ENCODE assay signal across 18 mouse cellular contexts in genomic region chr19:46601491-46601890, GRCm38 (mm10). TPM values are rescaled to one million over a fixed set of nuclear protein-coding genes. Genes with fewer than 3 reads are reported as not detected.
A peak's percentile ranks its signal among the peaks of the same experiment; 100 is the strongest.
DNase-seq lines count a peak whose midpoint lies in the region; ATAC-seq lines count a peak whose summit lies in the region.
"Had no signal": no experiment of that assay in that cellular context is flagged by ENCODE, and none has a peak within 500 bp of the region (broad histone marks: within the 10 kb centered on the region; RNA-seq: fewer than 3 reads in every experiment).

No protein-coding gene starts in this region.

- 68% methylated on average over 14 of the region's 14 CpGs for WGBS in heart, embryonic 13.5 days

- H3K27ac ChIP-seq in heart, embryonic 13.5 days (replicated peaks): no peak overlapping the region
- H3K27ac ChIP-seq: embryonic facial prominence, embryonic 12.5 days; hindbrain, embryonic 13.5 days; limb, embryonic 15.5 days; neural tube, embryonic 13.5 days had no signal

- 0 out of 2 replicates have a peak overlapping the region, but pooled peaks have one; percentile 11 for H3K4me3 ChIP-seq in heart, embryonic 13.5 days
- H3K4me3 ChIP-seq: embryonic facial prominence, embryonic 12.5 days; hindbrain, embryonic 13.5 days; limb, embryonic 15.5 days; neural tube, embryonic 13.5 days had no signal

- peak overlapping the region; percentile 29; the same call in 1 of the 2 replicates for H3K4me2 ChIP-seq in heart, embryonic 13.5 days
- H3K4me2 ChIP-seq: embryonic facial prominence, embryonic 12.5 days; hindbrain, embryonic 13.5 days; limb, embryonic 15.5 days; neural tube, embryonic 13.5 days had no signal

- peaks cover 38% of the 10 kb centered on the region for H3K4me1 ChIP-seq in heart, embryonic 13.5 days

- intact Hi-C loops in heart, postnatal 10 days (cut with DNase I): loop anchor here (2.0 kb wide), 1 partner anchor 43 kb away; no protein-coding TSS in a partner anchor

- no peak for ATAC-seq in heart, embryonic 13.5 days (ENCODE audit: extremely low read depth, insufficient number of reproducible peaks, low FRiP score, low TSS enrichment)
- peak; percentile 18; the same call in 1 of the 2 replicates for ATAC-seq in granulocyte monocyte progenitor cell, adult 5-6 weeks (replicated peaks; ENCODE audit: poor library complexity, severe bottlenecking)
- ATAC-seq in inflammation-experienced regulatory T-cells, adult 6 months: no peak
- ATAC-seq: activated CD4-positive, CD25-positive, alpha-beta regulatory T cell, adult 4 months had no signal

- H3K36me3 ChIP-seq in heart, embryonic 13.5 days: peaks cover 27% of the 10 kb centered on the region

- H3K9ac ChIP-seq in heart, embryonic 13.5 days: no peak overlapping the region
- H3K9ac ChIP-seq: embryonic facial prominence, embryonic 12.5 days; hindbrain, embryonic 13.5 days; limb, embryonic 15.5 days; neural tube, embryonic 13.5 days had no signal

- no peaks in the 10 kb centered on the region for H3K27me3 ChIP-seq in heart, embryonic 13.5 days (replicated peaks)
- H3K27me3 ChIP-seq: CH12.LX; embryonic facial prominence, embryonic 12.5 days; hindbrain, embryonic 13.5 days; limb, embryonic 15.5 days; neural tube, embryonic 13.5 days had no signal

- DNase-seq in heart, postnatal 10 days: no peak
- peak; percentile 71 for DNase-seq in kidney, adult 18-20 months
- peak; percentile 48 to 86 for DNase-seq in kidney, postnatal 25 days
- no peak for DNase-seq in left cerebral cortex, adult 11 months (ENCODE audit: low spot score)
- no peak for DNase-seq in cerebellum, adult 9-10 months
- DNase-seq: cerebellum, postnatal 36 days; lung, postnatal 4 days; right cerebral cortex, postnatal 4 days; thymus, postnatal 36 days had no signal

- no peaks in the 10 kb centered on the region for H3K9me3 ChIP-seq in heart, embryonic 13.5 days
- H3K9me3 ChIP-seq: embryonic facial prominence, embryonic 12.5 days; hindbrain, embryonic 13.5 days; limb, embryonic 15.5 days; neural tube, embryonic 13.5 days had no signal

RNA-seq across cellular contexts. Expression of gene Wbp1l, which starts 2.6 kb away (rescaled TPM):
- polyA plus RNA-seq in heart, embryonic 13.5 days (2015; fragmentation: Nextera tagmentation; extraction: Ambion mirVana): 41.6 and 42.0 TPM in 2 replicates
- 10 to 100 TPM; 65.0 to 75.0 TPM for total RNA-seq in heart, postnatal 10 days (2021)
- total RNA-seq in granulocyte monocyte progenitor cell, adult 5-6 weeks (2014; fragmentation: Nextera tagmentation): 19.7 and 25.6 TPM in 2 replicates
- total RNA-seq in granulocyte monocyte progenitor cell, adult 5-6 weeks (2017): 20.2 and 23.5 TPM in 2 replicates
- polyA plus RNA-seq in inflammation-experienced regulatory T-cells, adult 6 months (2017; shearing (Covaris generic)): 10 to 100 TPM; 16.4 to 19.4 (median 16.5) TPM

RNA-seq across cellular contexts. Expression of gene Sfxn2, which starts 28.3 kb away (rescaled TPM):
- 8.1 and 9.1 TPM in 2 replicates for polyA plus RNA-seq in heart, embryonic 13.5 days (2015; fragmentation: Nextera tagmentation; extraction: Ambion mirVana)
- 1 to 10 TPM; 3.0 to 3.8 TPM for total RNA-seq in heart, postnatal 10 days (2021)
- total RNA-seq in granulocyte monocyte progenitor cell, adult 5-6 weeks (2014; fragmentation: Nextera tagmentation): 11.8 and 16.3 TPM in 2 replicates
- 8.7 and 10.9 TPM in 2 replicates for total RNA-seq in granulocyte monocyte progenitor cell, adult 5-6 weeks (2017)
- polyA plus RNA-seq in inflammation-experienced regulatory T-cells, adult 6 months (2017; shearing (Covaris generic)): 1 to 10 TPM; 3.8 to 9.2 (median 8.7) TPM

RNA-seq across cellular contexts. Expression of gene Arl3, which starts 28.5 kb away (rescaled TPM):
- 82.1 and 97.1 TPM in 2 replicates for polyA plus RNA-seq in heart, embryonic 13.5 days (2015; fragmentation: Nextera tagmentation; extraction: Ambion mirVana)
- total RNA-seq in heart, postnatal 10 days (2021): 10 to 100 TPM; 32.8 to 33.6 TPM
- total RNA-seq in granulocyte monocyte progenitor cell, adult 5-6 weeks (2014; fragmentation: Nextera tagmentation): 9.9 and 23.4 TPM in 2 replicates
- total RNA-seq in granulocyte monocyte progenitor cell, adult 5-6 weeks (2017): 13.9 and 14.3 TPM in 2 replicates
- polyA plus RNA-seq in inflammation-experienced regulatory T-cells, adult 6 months (2017; shearing (Covaris generic)): 10 to 100 TPM; 25.9 to 27.1 (median 26.8) TPM

Comparison
In these comparisons a context has a peak if more than half of its experiments do, and no peak if none do; other contexts are left out.
1. DNase-seq: peak in kidney, adult 18-20 months (single experiment) and kidney, postnatal 25 days (2 of 2); none in heart, postnatal 10 days (0 of 2), left cerebral cortex, adult 11 months (single experiment) and cerebellum, adult 9-10 months (single experiment).